Mouse (Mus musculus) midbrain, embryonic 16.5 days (tissue): ENCODE measurements around the gene Stox2. TPM values are rescaled to one million over a fixed set of nuclear protein-coding genes. Genes with fewer than 3 reads are reported as not detected.

ENCODE experiments used
- ATAC-seq: fragments of 200-750 bp; cut with Nextera tagmentation; 2 replicates; pipeline ENCODE4 v1.8.0; 2017; ENCODE audit warnings: moderate TSS enrichment
- H3K27ac ChIP-seq: fragments of 300-500 bp; sonication (generic); 2 replicates; pipeline ENCODE4 v1.5.1; 2014; ENCODE audit warnings: mild to moderate bottlenecking, low read length, mixed read lengths
- H3K27me3 ChIP-seq: fragments of 300-500 bp; sonication (generic); 2 replicates; pipeline ENCODE4 v1.6.1; 2014; ENCODE audit warnings: low read depth, low read length, mixed read lengths; ENCODE audit not compliant: control insufficient read depth, insufficient read depth
- H3K36me3 ChIP-seq: fragments of 300-500 bp; sonication (generic); 2 replicates; pipeline ENCODE4 v1.6.1; 2014; ENCODE audit warnings: mild to moderate bottlenecking, low read length, moderate library complexity, mixed read lengths; ENCODE audit not compliant: control insufficient read depth, insufficient read depth
- H3K4me1 ChIP-seq: fragments of 300-500 bp; sonication (generic); 2 replicates; pipeline ENCODE4 v1.6.1; 2014; ENCODE audit warnings: mild to moderate bottlenecking, low read length, mixed read lengths; ENCODE audit not compliant: control insufficient read depth, insufficient read depth
- H3K4me2 ChIP-seq: fragments of 300-500 bp; sonication (generic); 2 replicates; pipeline ENCODE4 v1.6.1; 2014; ENCODE audit warnings: mild to moderate bottlenecking, low read length, mixed read lengths
- H3K4me3 ChIP-seq: fragments of 300-500 bp; sonication (generic); 2 replicates; pipeline ENCODE4 v1.5.1; 2014; ENCODE audit warnings: low read depth, mild to moderate bottlenecking, low read length, moderate library complexity, mixed read lengths
- H3K9ac ChIP-seq: fragments of 300-500 bp; sonication (generic); 2 replicates; pipeline ENCODE4 v1.6.1; 2014; ENCODE audit warnings: low read depth, low read length, mixed read lengths
- H3K9me3 ChIP-seq: fragments of 300-500 bp; sonication (generic); replicated peaks from 2 replicates; pipeline ENCODE4 v1.6.1; 2014; ENCODE audit warnings: mild to moderate bottlenecking, low read length, mixed read lengths; ENCODE audit not compliant: control insufficient read depth, poor library complexity, severe bottlenecking
- WGBS: fragments of 180-500 bp; shearing (Covaris S2); extraction: QIAGEN DNeasy Blood & Tissue Kit; methylation state at CpG from one replicate; pipeline ENCODE4 v1.1.7; 2014; 5-methylcytosine and 5-hydroxymethylcytosine counted together
- polyA plus RNA-seq: library from polyadenylated mRNA; unstranded; fragments of >200 nt; fragmentation: Nextera tagmentation; extraction: Ambion mirVana; gene quantifications from 2 replicates; pipeline ENCODE4 v1.2.1, GENCODE M21; 2015

The Stox2 gene
- polyA plus RNA-seq, 1 experiment from 2014 or later: 37.8 TPM

DNA sequence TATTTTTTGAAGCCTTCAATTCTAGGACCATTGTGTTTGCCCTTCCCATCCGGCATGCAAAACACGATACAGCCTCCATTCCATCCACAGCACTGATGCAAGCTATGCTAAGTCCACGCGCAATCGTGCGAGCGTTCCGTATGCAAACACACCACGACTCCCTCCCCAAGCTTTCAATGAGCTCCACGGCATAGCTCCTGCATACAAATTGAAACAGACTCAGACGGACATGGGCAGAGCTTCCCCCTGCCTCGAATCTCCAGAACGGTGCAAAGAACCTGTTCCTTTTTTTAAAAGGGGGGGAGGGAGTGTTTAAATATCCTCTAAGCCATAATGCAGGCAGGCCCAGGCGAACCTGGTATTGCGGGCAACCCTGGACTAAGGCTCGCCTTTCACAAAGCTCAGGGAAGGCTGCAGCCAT, 159.0 kb downstream of the Stox2 start:
- Histone ChIP-seq H3K4me2 (peak overlapping the region; percentile 92), H3K4me3 (peak overlapping the region; percentile 91), H3K36me3 (no peaks in the 10 kb centered on the region), H3K9me3 (no peaks in the 10 kb centered on the region), H3K27ac (peak overlapping the region; percentile 99), H3K9ac (peak overlapping the region; percentile 100), H3K27me3 (no peaks in the 10 kb centered on the region), H3K4me1 (peaks cover 43% of the 10 kb centered on the region)
- ATAC-seq: peak; percentile 36
- WGBS: under 1% methylated on average over 16 of the region's 16 CpGs

DNA sequence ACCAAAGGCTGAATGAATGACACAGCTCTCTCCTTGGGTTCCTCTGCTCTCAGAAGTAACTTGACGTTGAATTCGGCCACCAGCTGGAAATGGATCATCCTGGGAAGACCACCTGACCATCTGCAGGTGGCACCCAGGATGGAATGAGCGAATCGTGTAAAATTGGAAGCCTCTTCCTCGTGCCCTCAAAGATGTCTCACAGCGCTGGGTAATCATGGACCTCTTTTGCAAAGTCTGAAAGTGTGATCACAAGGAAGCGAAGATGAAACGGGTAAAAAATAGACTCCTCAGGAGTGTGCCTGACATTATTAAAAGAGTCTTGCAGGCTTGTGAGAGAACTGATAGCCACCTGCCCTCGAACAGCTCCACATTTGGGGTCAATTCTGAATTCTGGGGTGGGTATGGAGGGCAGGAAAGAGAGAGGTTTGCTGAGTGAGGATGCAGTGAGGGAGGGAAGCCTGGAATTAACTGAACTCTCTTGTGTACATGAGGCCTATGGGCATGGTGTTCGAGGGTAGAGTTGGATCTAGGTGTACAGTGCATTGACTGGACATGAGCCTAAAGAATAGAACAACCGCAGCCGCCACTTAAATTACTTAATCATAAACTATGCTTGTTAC, 160.0 kb downstream of the Stox2 start:
- peak overlapping the region; percentile 100 for H3K9ac ChIP-seq
- WGBS: 22% methylated on average over 12 of the region's 12 CpGs
- H3K9me3 ChIP-seq: no peaks in the 10 kb centered on the region
- H3K4me2 ChIP-seq: peak overlapping the region; percentile 92
- peak overlapping the region; percentile 99 for H3K27ac ChIP-seq
- H3K27me3 ChIP-seq: no peaks in the 10 kb centered on the region
- H3K36me3 ChIP-seq: no peaks in the 10 kb centered on the region
- peak overlapping the region; percentile 91 for H3K4me3 ChIP-seq
- ATAC-seq: no peak
- H3K4me1 ChIP-seq: peaks cover 51% of the 10 kb centered on the region

DNA sequence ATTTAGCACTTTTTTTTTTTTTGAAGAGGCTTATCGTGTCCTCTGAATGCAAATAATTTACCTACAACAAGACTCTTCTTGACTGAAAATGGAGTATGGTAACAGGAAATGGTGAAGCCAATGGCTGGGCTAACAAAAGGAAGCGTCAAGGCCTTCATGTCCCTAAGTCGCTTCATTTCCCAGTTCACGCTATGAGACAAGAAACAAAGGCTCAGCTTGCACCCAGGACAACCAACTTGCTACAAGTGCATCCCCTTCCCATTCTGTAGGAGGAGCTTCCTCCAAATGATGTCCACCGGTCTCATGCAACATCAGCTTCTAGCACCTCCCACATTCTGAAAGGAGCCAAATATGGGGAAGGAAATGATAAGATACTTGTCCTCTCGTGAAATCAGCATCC, 160.7 kb downstream of the Stox2 start:
- H3K4me1 ChIP-seq: peaks cover 55% of the 10 kb centered on the region

DNA sequence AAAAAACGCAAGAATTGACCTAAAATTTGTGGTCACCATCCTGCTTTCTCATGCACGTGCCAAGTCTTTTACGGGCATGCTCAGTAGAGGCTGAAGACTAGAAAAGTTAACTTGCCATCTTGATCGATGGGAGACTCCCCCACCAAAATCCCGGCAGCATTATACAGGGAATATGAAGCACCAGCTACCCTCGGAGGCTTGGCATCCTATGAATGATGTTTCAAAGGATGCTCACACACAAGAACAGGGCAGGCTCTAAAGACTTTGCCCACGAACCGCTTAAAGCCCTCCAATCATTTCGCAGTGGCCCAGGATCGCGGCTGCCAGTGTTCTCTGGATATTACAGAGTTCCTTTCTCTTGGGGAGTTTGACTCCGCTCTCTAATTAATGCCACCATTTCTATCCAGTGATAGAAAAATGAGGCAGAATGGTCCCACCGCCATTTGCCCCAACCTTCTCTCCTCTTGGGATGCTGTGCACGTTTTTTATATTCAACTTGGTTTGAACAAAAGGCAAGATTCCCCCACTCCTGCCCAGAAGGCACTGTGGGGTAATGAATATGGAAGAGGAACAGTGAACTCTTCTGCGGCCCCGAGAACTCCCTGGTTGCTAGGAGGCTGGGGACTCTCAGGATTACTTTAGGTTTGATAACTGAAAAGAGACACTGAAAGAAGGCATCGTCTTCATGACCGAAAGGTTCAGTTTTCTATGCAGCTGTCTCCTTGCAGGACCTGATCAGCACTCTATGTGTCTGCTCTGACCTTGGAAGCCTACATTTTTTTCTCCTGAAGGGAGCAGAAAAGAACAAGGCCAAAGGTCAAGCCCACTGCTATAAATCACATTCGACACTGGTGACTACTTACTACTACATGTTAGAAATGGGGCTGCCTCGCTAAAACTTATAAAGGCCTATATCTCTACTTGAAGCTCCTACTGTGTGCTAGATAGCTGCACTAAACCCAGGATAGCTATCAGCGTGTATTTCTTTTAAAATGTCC, 161.5 kb downstream of the Stox2 start:
- no peak for ATAC-seq
- WGBS: 14% methylated on average over 21 of the region's 21 CpGs

More for the DNA sequence above, 160.7 kb downstream of the Stox2 start:
- Histone ChIP-seq H3K27me3 (no peaks in the 10 kb centered on the region), H3K27ac (peak overlapping the region; percentile 60; the same call in 1 of the 2 replicates), H3K4me2 (peak overlapping the region; percentile 92), H3K9ac (peak overlapping the region; percentile 100), H3K36me3 (no peaks in the 10 kb centered on the region), H3K4me3 (peak overlapping the region; percentile 91), H3K9me3 (no peaks in the 10 kb centered on the region)
- no peak for ATAC-seq
- 15% methylated on average over 6 of the region's 6 CpGs for WGBS

DNA sequence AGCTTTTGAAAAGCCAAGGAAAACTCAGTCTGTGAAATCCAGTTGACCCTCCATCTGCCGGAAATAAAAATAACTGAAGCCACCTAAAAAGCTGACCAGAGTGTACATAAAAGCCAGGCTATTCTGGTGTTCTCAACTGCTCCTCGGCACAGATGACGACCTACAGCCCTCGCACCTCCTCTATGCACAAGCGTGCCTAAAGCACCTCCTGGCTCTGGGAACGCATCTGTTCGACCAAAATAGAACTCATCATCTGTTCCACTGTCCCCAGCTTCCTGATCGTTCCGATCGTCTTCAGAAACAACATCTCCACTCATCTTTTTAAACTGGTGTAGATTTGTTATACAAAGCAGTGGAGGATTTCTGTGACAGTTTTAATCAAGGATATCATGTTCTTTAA, 166.3 kb downstream of the Stox2 start:
- peak overlapping the region; percentile 1; the same call in 1 of the 2 replicates for H3K4me2 ChIP-seq
- no peak overlapping the region for H3K27ac ChIP-seq

More for the DNA sequence above, 161.5 kb downstream of the Stox2 start:
- Histone ChIP-seq H3K4me1 (peaks cover 56% of the 10 kb centered on the region), H3K4me3 (peak overlapping the region; percentile 91), H3K4me2 (peak overlapping the region; percentile 92), H3K36me3 (no peaks in the 10 kb centered on the region), H3K27me3 (no peaks in the 10 kb centered on the region), H3K27ac (peak overlapping the region; percentile 73), H3K9me3 (no peaks in the 10 kb centered on the region), H3K9ac (peak overlapping the region; percentile 53)

DNA sequence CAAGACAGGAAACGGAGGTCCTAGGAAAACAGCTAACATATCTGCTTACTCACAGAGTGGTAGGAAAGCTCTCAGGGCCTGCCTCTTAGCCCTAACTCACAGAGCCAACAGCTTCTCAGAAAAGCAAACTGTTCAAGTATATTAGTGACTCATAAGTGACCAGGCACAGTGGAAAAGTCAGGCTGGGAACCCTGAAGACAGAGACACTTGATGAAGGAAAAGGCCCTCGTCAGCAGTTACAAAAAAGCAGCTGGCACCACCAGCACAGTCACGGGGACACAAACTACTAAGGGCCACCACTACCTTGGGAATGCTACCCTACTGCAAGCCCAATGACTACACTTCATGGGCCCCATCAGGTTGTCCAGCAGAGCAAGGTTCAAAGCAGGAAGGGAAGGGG, 168.0 kb downstream of the Stox2 start:
- 81% methylated on average over 3 of the region's 3 CpGs for WGBS
- Histone ChIP-seq H3K9me3 (no peaks in the 10 kb centered on the region), H3K4me1 (peaks cover 53% of the 10 kb centered on the region), H3K4me2 (no peak overlapping the region), H3K27ac (no peak overlapping the region), H3K36me3 (no peaks in the 10 kb centered on the region), H3K4me3 (no peak overlapping the region), H3K9ac (no peak overlapping the region), H3K27me3 (no peaks in the 10 kb centered on the region)
- no peak for ATAC-seq

More for the DNA sequence above, 166.3 kb downstream of the Stox2 start:
- no peak for ATAC-seq
- H3K27me3 ChIP-seq: no peaks in the 10 kb centered on the region
- WGBS: 45% methylated on average over 10 of the region's 10 CpGs
- H3K9ac ChIP-seq: no peak overlapping the region
- no peaks in the 10 kb centered on the region for H3K9me3 ChIP-seq
- peaks cover 70% of the 10 kb centered on the region for H3K4me1 ChIP-seq
- H3K4me3 ChIP-seq: no peak overlapping the region
- no peaks in the 10 kb centered on the region for H3K36me3 ChIP-seq

DNA sequence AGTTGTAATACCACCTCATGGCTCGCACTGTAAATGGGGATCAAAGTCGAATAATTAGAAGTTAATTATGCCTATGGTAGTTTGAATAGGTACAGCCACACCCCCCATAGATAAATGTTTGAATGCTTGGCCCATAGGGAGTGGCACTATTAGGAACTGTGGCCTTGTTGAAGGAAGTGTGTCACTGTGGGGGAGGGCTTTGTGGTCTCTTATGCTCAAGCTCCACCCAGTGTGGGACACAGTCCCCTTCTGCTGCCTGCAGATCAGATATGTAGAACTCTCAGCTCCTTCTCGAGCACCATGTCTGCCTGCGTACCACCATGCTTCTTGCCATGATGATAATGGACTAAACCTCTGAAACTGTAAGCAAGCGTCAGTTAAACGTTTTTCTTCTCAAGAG, 177.2 kb downstream of the Stox2 start:
- H3K9ac ChIP-seq: no peak overlapping the region
- H3K4me1 ChIP-seq: peaks cover 20% of the 10 kb centered on the region
- no peak for ATAC-seq
- no peaks in the 10 kb centered on the region for H3K36me3 ChIP-seq
- no peak overlapping the region for H3K4me2 ChIP-seq
- 93% methylated on average over 6 of the region's 6 CpGs for WGBS
- H3K27me3 ChIP-seq: no peaks in the 10 kb centered on the region
- H3K9me3 ChIP-seq: no peaks in the 10 kb centered on the region
- H3K27ac ChIP-seq: no peak overlapping the region
- H3K4me3 ChIP-seq: no peak overlapping the region

DNA sequence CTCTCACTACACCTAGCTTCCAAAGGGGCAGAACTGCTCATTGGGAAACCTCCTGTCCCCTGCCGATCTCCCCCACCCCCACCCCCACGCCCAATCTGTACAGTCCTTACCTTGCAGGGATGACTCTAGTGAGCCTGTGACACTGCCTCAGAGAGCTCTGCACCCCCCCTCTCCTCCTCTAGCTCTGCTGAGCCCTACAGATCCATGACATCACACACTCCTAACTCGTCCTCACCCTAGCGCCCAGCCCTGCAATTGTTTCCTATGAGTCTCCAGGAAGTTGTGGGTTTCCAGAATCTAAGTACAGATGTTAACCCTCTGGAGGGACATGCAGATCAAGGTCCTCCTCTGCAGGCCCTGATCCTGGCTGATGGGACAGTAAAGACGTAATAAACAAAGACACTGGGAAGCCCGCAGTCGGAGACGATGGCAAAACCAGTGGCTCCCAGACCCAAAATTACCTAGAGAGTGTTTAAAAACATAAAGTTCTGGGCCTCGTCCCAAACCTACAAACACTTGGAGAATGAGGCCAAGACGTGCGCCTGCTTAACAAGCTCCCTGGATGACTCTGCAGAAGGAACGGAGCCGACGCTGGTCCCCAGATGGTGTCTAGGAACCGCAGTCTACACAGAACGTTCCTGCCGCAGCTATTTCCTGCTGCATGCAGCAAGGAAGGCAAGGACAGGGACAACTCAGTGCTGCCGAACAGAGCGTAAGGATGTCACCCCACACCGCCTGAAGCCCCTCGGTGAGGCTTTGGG, 177.9 kb downstream of the Stox2 start:
- no peak overlapping the region for H3K27ac ChIP-seq
- no peak overlapping the region for H3K4me2 ChIP-seq
- no peaks in the 10 kb centered on the region for H3K36me3 ChIP-seq
- no peaks in the 10 kb centered on the region for H3K27me3 ChIP-seq
- no peak overlapping the region for H3K9ac ChIP-seq
- H3K4me1 ChIP-seq: peaks cover 20% of the 10 kb centered on the region
- ATAC-seq: 0 out of 2 replicates have a peak, but pooled peaks have one; percentile 43
- no peak overlapping the region for H3K4me3 ChIP-seq
- WGBS: 79% methylated on average over 21 of the region's 21 CpGs
- H3K9me3 ChIP-seq: no peaks in the 10 kb centered on the region
